Mouse (Mus musculus): ENCODE measurements around the gene Ing5.
"Not testable (repeated sequence)": the region's sequence is repeated elsewhere in the genome, so short reads cannot be mapped to it uniquely, and the experiment has no call there.

Ing5 gene

GRCm38 (mm10) chr1:93811495-93812039, 7.8 kb downstream of the Ing5 start:
- DNase-seq (ENCODE audit: low spot score) = no peak

- DNase-seq (ENCODE audit: low spot score) = no peak
These were observed 14.2 kb downstream of the Ing5 start for GRCm38 (mm10) chr1:93817823-93818532.

GRCm38 (mm10) chr1:93818722-93819121, 15.0 kb downstream of the Ing5 start:
- DNase-seq (ENCODE audit: low spot score) = no peak

- no peak for DNase-seq (ENCODE audit: low spot score)
These were observed 20.2 kb downstream of the Ing5 start for GRCm38 (mm10) chr1:93823796-93824495.

GRCm38 (mm10) chr1:93824609-93825008, 20.8 kb downstream of the Ing5 start, which contains the start of gene D2hgdh:
Gene D2hgdh (plus strand): TSS chr1:93824909.
- no peak for DNase-seq (ENCODE audit: low spot score)

- DNase-seq (ENCODE audit: low spot score) = peak; percentile 90
These were observed 21.4 kb downstream of the Ing5 start for GRCm38 (mm10) chr1:93825105-93825674.

GRCm38 (mm10) chr1:93825771-93826539, 22.2 kb downstream of the Ing5 start:
- DNase-seq (ENCODE audit: low spot score) = no peak

GRCm38 (mm10) chr1:93826540-93826835, 22.7 kb downstream of the Ing5 start:
- DNase-seq (ENCODE audit: low spot score) = no peak

- peak; percentile 81 for DNase-seq (ENCODE audit: low spot score)
These were observed 29.1 kb downstream of the Ing5 start for GRCm38 (mm10) chr1:93832754-93833360.

GRCm38 (mm10) chr1:93834671-93835150, 30.9 kb downstream of the Ing5 start:
- no peak for DNase-seq (ENCODE audit: low spot score)

GRCm38 (mm10) chr1:93835211-93835610, 31.4 kb downstream of the Ing5 start:
- DNase-seq (ENCODE audit: low spot score) = no peak

- DNase-seq (ENCODE audit: low spot score) = no peak
These were observed 32.2 kb downstream of the Ing5 start for GRCm38 (mm10) chr1:93835876-93836531.

GRCm38 (mm10) chr1:93836532-93836913, 32.8 kb downstream of the Ing5 start:
- no peak for DNase-seq (ENCODE audit: low spot score)

GRCm38 (mm10) chr1:93837335-93837734, 33.6 kb downstream of the Ing5 start:
- no peak for DNase-seq (ENCODE audit: low spot score)

GRCm38 (mm10) chr1:93838569-93838968, 34.8 kb downstream of the Ing5 start:
- not testable (repeated sequence) for DNase-seq (ENCODE audit: low spot score)

- DNase-seq (ENCODE audit: low spot score) = not testable (repeated sequence)
These were observed 42.1 kb downstream of the Ing5 start for GRCm38 (mm10) chr1:93845766-93846366.

GRCm38 (mm10) chr1:93855790-93856189, 52.0 kb downstream of the Ing5 start:
- DNase-seq (ENCODE audit: low spot score) = not testable (repeated sequence)

- DNase-seq (ENCODE audit: low spot score) = no peak
These were observed 53.6 kb downstream of the Ing5 start for GRCm38 (mm10) chr1:93857370-93857769.

GRCm38 (mm10) chr1:93857991-93858390, 54.2 kb downstream of the Ing5 start:
- no peak for DNase-seq (ENCODE audit: low spot score)

GRCm38 (mm10) chr1:93859619-93860018, 55.9 kb downstream of the Ing5 start:
- no peak for DNase-seq (ENCODE audit: low spot score)

- not testable (repeated sequence) for DNase-seq (ENCODE audit: low spot score)
These were observed 57.3 kb downstream of the Ing5 start, which contains the start of gene Gal3st2 for GRCm38 (mm10) chr1:93861048-93861447. Gene Gal3st2 (plus strand): TSS chr1:93861306.

Data from testis, postnatal 14 days (tissue).